Mouse (Mus musculus) bone marrow macrophage, adult 2 months (primary cell): ENCODE measurements around the gene Sspo.

Experiments
- CTCF ChIP-seq: IDR thresholded peaks from 2 replicates; pipeline ENCODE4 v1.5.1; 2012; ENCODE audit warnings: low read depth, mild to moderate bottlenecking, low read length, moderate library complexity
- POLR2A ChIP-seq: IDR thresholded peaks from 2 replicates; pipeline ENCODE4 v1.6.1; 2012; ENCODE audit warnings: mild to moderate bottlenecking, low read depth, low read length, borderline replicate concordance

GRCm38 (mm10) chr6:48527901-48528300 is 79.9 kb downstream of the Sspo start:
- no peak for TF ChIP-seq POLR2A
- TF ChIP-seq CTCF = no peak
